Mouse (Mus musculus): Measurements from ENCODE around the gene Axl.
"Not testable (repeated sequence)": the region's sequence is repeated elsewhere in the genome, so short reads cannot be mapped to it uniquely, and the experiment has no call there.

Axl gene

GRCm38 (mm10) chr7:25753643-25754438 lies 34.7 kb downstream of the Axl start:
- DNase-seq (ENCODE audit: low read depth), result no peak

- DNase-seq (ENCODE audit: low read depth), result no peak
Observed at GRCm38 (mm10) chr7:25753076-25753475, 35.4 kb downstream of the Axl start.

GRCm38 (mm10) chr7:25746844-25747243 lies 41.7 kb downstream of the Axl start:
- no peak for DNase-seq (ENCODE audit: low read depth)

GRCm38 (mm10) chr7:25738277-25738676 lies 50.2 kb downstream of the Axl start:
- DNase-seq (ENCODE audit: low read depth), result no peak

GRCm38 (mm10) chr7:25736920-25737319 lies 51.6 kb downstream of the Axl start:
- DNase-seq (ENCODE audit: low read depth), result no peak

- DNase-seq (ENCODE audit: low read depth), result no peak
Observed at GRCm38 (mm10) chr7:25734991-25735390, 53.5 kb downstream of the Axl start.

- DNase-seq (ENCODE audit: low read depth), result no peak
Observed at GRCm38 (mm10) chr7:25731294-25732055, 57.0 kb downstream of the Axl start.

GRCm38 (mm10) chr7:25729862-25730261 lies 58.6 kb downstream of the Axl start:
- DNase-seq (ENCODE audit: low read depth), result no peak

- DNase-seq (ENCODE audit: low read depth), result no peak
Observed at GRCm38 (mm10) chr7:25729396-25729795, 59.1 kb downstream of the Axl start.

- no peak for DNase-seq (ENCODE audit: low read depth)
Observed at GRCm38 (mm10) chr7:25727800-25728199, 60.7 kb downstream of the Axl start.

- no peak for DNase-seq (ENCODE audit: low read depth)
Observed at GRCm38 (mm10) chr7:25725886-25726285, 62.6 kb downstream of the Axl start.

GRCm38 (mm10) chr7:25721776-25722175 lies 66.7 kb downstream of the Axl start:
- not testable (repeated sequence) for DNase-seq (ENCODE audit: low read depth)

- no peak for DNase-seq (ENCODE audit: low read depth)
Observed at GRCm38 (mm10) chr7:25720760-25721159, 67.7 kb downstream of the Axl start.

GRCm38 (mm10) chr7:25719761-25720610 lies 68.5 kb downstream of the Axl start:
- no peak for DNase-seq (ENCODE audit: low read depth)

GRCm38 (mm10) chr7:25718788-25719417 lies 69.6 kb downstream of the Axl start, which contains the start of gene Ccdc97:
TSS of gene Ccdc97 (minus strand) at chr7:25719088.
- DNase-seq (ENCODE audit: low read depth), result peak; percentile 87

- no peak for DNase-seq (ENCODE audit: low read depth)
Observed at GRCm38 (mm10) chr7:25717478-25717877, 71.0 kb downstream of the Axl start.

- DNase-seq (ENCODE audit: low read depth), result no peak
Observed at GRCm38 (mm10) chr7:25715731-25716271, 72.7 kb downstream of the Axl start.

GRCm38 (mm10) chr7:25714581-25714980 lies 73.9 kb downstream of the Axl start:
- DNase-seq (ENCODE audit: low read depth), result no peak

GRCm38 (mm10) chr7:25712801-25713200 lies 75.7 kb downstream of the Axl start:
- no peak for DNase-seq (ENCODE audit: low read depth)

- DNase-seq (ENCODE audit: low read depth), result peak; percentile 99
Observed at GRCm38 (mm10) chr7:25711731-25712197, 76.7 kb downstream of the Axl start.

- no peak for DNase-seq (ENCODE audit: low read depth)
Observed at GRCm38 (mm10) chr7:25711165-25711564, 77.3 kb downstream of the Axl start.

Measured in fibroblast of lung, adult 2 months (primary cell).